Mouse (Mus musculus): ENCODE data around the gene Gdpd5. TPM values are rescaled to one million over a fixed set of nuclear protein-coding genes. Genes with fewer than 3 reads are reported as not detected.
A peak's percentile ranks its signal among the peaks of the same experiment; 100 is the strongest.

Gdpd5 gene
- polyA plus RNA-seq, 1 experiment from 2014 or later = 24.2 TPM

- WGBS = 67% methylated on average over 11 of the region's 11 CpGs
- H3K9me3 ChIP-seq = no peaks in the 10 kb centered on the region
- H3K27me3 ChIP-seq (ENCODE audit: insufficient read depth, poor library complexity, severe bottlenecking) = no peaks in the 10 kb centered on the region
- H3K27ac ChIP-seq = peak overlapping the region; percentile 48
- DNase-seq (ENCODE audit: low spot score) = no peak
- H3K36me3 ChIP-seq = peaks cover 35% of the 10 kb centered on the region
- peaks cover 55% of the 10 kb centered on the region for H3K4me1 ChIP-seq
- no peak overlapping the region for H3K4me3 ChIP-seq
These were observed 15.9 kb downstream of the Gdpd5 start for GRCm38 (mm10) chr7:99396994-99397659.

GRCm38 (mm10) chr7:99401373-99401772 is 20.2 kb downstream of the Gdpd5 start:
- peaks cover 27% of the 10 kb centered on the region for H3K36me3 ChIP-seq
- no peak overlapping the region for H3K4me3 ChIP-seq
- H3K4me1 ChIP-seq = peaks cover 58% of the 10 kb centered on the region
- DNase-seq (ENCODE audit: low spot score) = no peak
- H3K9me3 ChIP-seq = no peaks in the 10 kb centered on the region
- H3K27me3 ChIP-seq (ENCODE audit: insufficient read depth, poor library complexity, severe bottlenecking) = no peaks in the 10 kb centered on the region
- peak overlapping the region; percentile 57; the same call in 1 of the 2 replicates for H3K27ac ChIP-seq
- 62% methylated on average over 8 of the region's 8 CpGs for WGBS

- H3K4me1 ChIP-seq = peaks cover 50% of the 10 kb centered on the region
These were observed 21.3 kb downstream of the Gdpd5 start for GRCm38 (mm10) chr7:99402477-99402876.

GRCm38 (mm10) chr7:99403254-99403653 is 22.0 kb downstream of the Gdpd5 start:
- DNase-seq (ENCODE audit: low spot score) = no peak
- no peak overlapping the region for H3K4me3 ChIP-seq
- peaks cover 25% of the 10 kb centered on the region for H3K36me3 ChIP-seq
- H3K27ac ChIP-seq = no peak overlapping the region
- H3K4me1 ChIP-seq = peaks cover 49% of the 10 kb centered on the region
- H3K9me3 ChIP-seq = no peaks in the 10 kb centered on the region
- H3K27me3 ChIP-seq (ENCODE audit: insufficient read depth, poor library complexity, severe bottlenecking) = no peaks in the 10 kb centered on the region
- 81% methylated on average over 7 of the region's 7 CpGs for WGBS

More at GRCm38 (mm10) chr7:99402477-99402876, 21.3 kb downstream of the Gdpd5 start:
- Histone ChIP-seq H3K27me3 (ENCODE audit: insufficient read depth, poor library complexity, severe bottlenecking) (no peaks in the 10 kb centered on the region), H3K9me3 (no peaks in the 10 kb centered on the region), H3K36me3 (peaks cover 27% of the 10 kb centered on the region), H3K27ac (peak overlapping the region; percentile 57; the same call in 1 of the 2 replicates), H3K4me3 (no peak overlapping the region)
- DNase-seq (ENCODE audit: low spot score) = no peak
- whole genome bisulfite sequencing = 66% methylated on average over 6 of the region's 6 CpGs

GRCm38 (mm10) chr7:99404031-99404735 is 23.0 kb downstream of the Gdpd5 start:
- H3K27ac ChIP-seq = no peak overlapping the region
- no peak for DNase-seq (ENCODE audit: low spot score)
- H3K27me3 ChIP-seq (ENCODE audit: insufficient read depth, poor library complexity, severe bottlenecking) = no peaks in the 10 kb centered on the region
- no peak overlapping the region for H3K4me3 ChIP-seq
- 76% methylated on average over 12 of the region's 12 CpGs for WGBS
- H3K4me1 ChIP-seq = peaks cover 54% of the 10 kb centered on the region
- H3K9me3 ChIP-seq = no peaks in the 10 kb centered on the region
- peaks cover 21% of the 10 kb centered on the region for H3K36me3 ChIP-seq

GRCm38 (mm10) chr7:99405386-99406155 is 24.4 kb downstream of the Gdpd5 start:
- H3K27ac ChIP-seq = peak overlapping the region; percentile 74
- peaks cover 68% of the 10 kb centered on the region for H3K4me1 ChIP-seq
- no peak for DNase-seq (ENCODE audit: low spot score)
- peaks cover 13% of the 10 kb centered on the region for H3K36me3 ChIP-seq
- no peaks in the 10 kb centered on the region for H3K9me3 ChIP-seq
- WGBS = 37% methylated on average over 8 of the region's 8 CpGs
- no peaks in the 10 kb centered on the region for H3K27me3 ChIP-seq (ENCODE audit: insufficient read depth, poor library complexity, severe bottlenecking)
- no peak overlapping the region for H3K4me3 ChIP-seq

- Histone ChIP-seq H3K36me3 (peaks cover 19% of the 10 kb centered on the region), H3K27me3 (ENCODE audit: insufficient read depth, poor library complexity, severe bottlenecking) (no peaks in the 10 kb centered on the region), H3K4me1 (peaks cover 61% of the 10 kb centered on the region), H3K4me3 (no peak overlapping the region), H3K27ac (peak overlapping the region; percentile 57; the same call in 1 of the 2 replicates), H3K9me3 (no peaks in the 10 kb centered on the region)
- WGBS = 83% methylated on average over 2 of the region's 2 CpGs
- no peak for DNase-seq (ENCODE audit: low spot score)
These were observed 26.4 kb downstream of the Gdpd5 start for GRCm38 (mm10) chr7:99407598-99407997.

- no peak overlapping the region for H3K4me3 ChIP-seq
- H3K27me3 ChIP-seq (ENCODE audit: insufficient read depth, poor library complexity, severe bottlenecking) = no peaks in the 10 kb centered on the region
- peaks cover 33% of the 10 kb centered on the region for H3K36me3 ChIP-seq
- no peaks in the 10 kb centered on the region for H3K9me3 ChIP-seq
- peak overlapping the region; percentile 69 for H3K27ac ChIP-seq
- no peak for DNase-seq (ENCODE audit: low spot score)
- peaks cover 61% of the 10 kb centered on the region for H3K4me1 ChIP-seq
- WGBS = 68% methylated on average over 8 of the region's 8 CpGs
These were observed 28.4 kb downstream of the Gdpd5 start for GRCm38 (mm10) chr7:99409441-99410222.

- Histone ChIP-seq H3K27me3 (ENCODE audit: insufficient read depth, poor library complexity, severe bottlenecking) (no peaks in the 10 kb centered on the region), H3K9me3 (no peaks in the 10 kb centered on the region), H3K27ac (peak overlapping the region; percentile 69), H3K36me3 (peaks cover 32% of the 10 kb centered on the region), H3K4me3 (no peak overlapping the region), H3K4me1 (peaks cover 63% of the 10 kb centered on the region)
- DNase-seq (ENCODE audit: low spot score) = no peak
- WGBS = 61% methylated on average over 9 of the region's 9 CpGs
These were observed 29.1 kb downstream of the Gdpd5 start for GRCm38 (mm10) chr7:99410315-99410714.

GRCm38 (mm10) chr7:99411047-99411779 is 30.0 kb downstream of the Gdpd5 start:
- Histone ChIP-seq H3K36me3 (peaks cover 38% of the 10 kb centered on the region), H3K27me3 (ENCODE audit: insufficient read depth, poor library complexity, severe bottlenecking) (no peaks in the 10 kb centered on the region), H3K9me3 (no peaks in the 10 kb centered on the region), H3K4me3 (no peak overlapping the region), H3K27ac (0 out of 2 replicates have a peak overlapping the region, but pooled peaks have one; percentile 30), H3K4me1 (peaks cover 56% of the 10 kb centered on the region)
- no peak for DNase-seq (ENCODE audit: low spot score)
- whole genome bisulfite sequencing = 43% methylated on average over 6 of the region's 6 CpGs

- DNase-seq (ENCODE audit: low spot score) = no peak
- peaks cover 41% of the 10 kb centered on the region for H3K4me1 ChIP-seq
- no peak overlapping the region for H3K27ac ChIP-seq
- 65% methylated on average over 4 of the region's 4 CpGs for WGBS
- no peaks in the 10 kb centered on the region for H3K9me3 ChIP-seq
- H3K27me3 ChIP-seq (ENCODE audit: insufficient read depth, poor library complexity, severe bottlenecking) = no peaks in the 10 kb centered on the region
- H3K4me3 ChIP-seq = no peak overlapping the region
- peaks cover 43% of the 10 kb centered on the region for H3K36me3 ChIP-seq
These were observed 33.8 kb downstream of the Gdpd5 start for GRCm38 (mm10) chr7:99415045-99415444.

GRCm38 (mm10) chr7:99419311-99419710 is 38.1 kb downstream of the Gdpd5 start:
- H3K27ac ChIP-seq = no peak overlapping the region
- WGBS = 76% methylated on average over 3 of the region's 3 CpGs
- H3K4me1 ChIP-seq = peaks cover 42% of the 10 kb centered on the region
- no peak for DNase-seq (ENCODE audit: low spot score)
- H3K4me3 ChIP-seq = no peak overlapping the region
- peaks cover 25% of the 10 kb centered on the region for H3K36me3 ChIP-seq
- no peaks in the 10 kb centered on the region for H3K9me3 ChIP-seq
- H3K27me3 ChIP-seq (ENCODE audit: insufficient read depth, poor library complexity, severe bottlenecking) = no peaks in the 10 kb centered on the region

All from heart, embryonic 10.5 days (tissue).